Mouse (Mus musculus) lung, postnatal 0 days (tissue): ENCODE measurements around the gene Slc9a9. TPM values are rescaled to one million over a fixed set of nuclear protein-coding genes. Genes with fewer than 3 reads are reported as not detected.

Experiments
- ATAC-seq: fragments of 200-750 bp; cut with Nextera tagmentation; 2 replicates; pipeline ENCODE4 v1.8.0; 2017; ENCODE audit warnings: moderate library complexity
- DNase-seq: peaks from one replicate; pipeline ENCODE4 v3.0.0-alpha.2; 2016; ENCODE audit warnings: low spot score
- H3K27ac ChIP-seq: fragments of 300-500 bp; sonication (generic); 2 replicates; pipeline ENCODE4 v1.5.1; 2014; ENCODE audit warnings: antibody characterized with exemption, mild to moderate bottlenecking, low read length, mixed read lengths
- H3K27me3 ChIP-seq: fragments of 300-500 bp; sonication (generic); replicated peaks from 2 replicates; pipeline ENCODE4 v1.6.1; 2014; ENCODE audit warnings: low read length, mixed read lengths; ENCODE audit not compliant: insufficient read depth
- H3K36me3 ChIP-seq: fragments of 300-500 bp; sonication (generic); 2 replicates; pipeline ENCODE4 v1.6.1; 2014; ENCODE audit warnings: low read length, mixed read lengths; ENCODE audit not compliant: insufficient read depth
- H3K4me1 ChIP-seq: fragments of 300-500 bp; sonication (generic); 2 replicates; pipeline ENCODE4 v1.6.1; 2014; ENCODE audit warnings: antibody characterized with exemption, low read depth, low read length, mixed read lengths; ENCODE audit not compliant: insufficient read depth
- H3K4me2 ChIP-seq: fragments of 300-500 bp; sonication (generic); replicated peaks from 2 replicates; pipeline ENCODE4 v1.6.1; 2014; ENCODE audit warnings: low read depth, mild to moderate bottlenecking, low read length, moderate library complexity, mixed read lengths
- H3K4me3 ChIP-seq: fragments of 300-500 bp; sonication (generic); 2 replicates; pipeline ENCODE4 v1.5.1; 2014; ENCODE audit warnings: low read depth, low read length
- H3K9ac ChIP-seq: fragments of 300-500 bp; sonication (generic); replicated peaks from 2 replicates; pipeline ENCODE4 v1.6.1; 2014; ENCODE audit warnings: low read depth, mild to moderate bottlenecking
- H3K9me3 ChIP-seq: fragments of 300-500 bp; sonication (generic); 2 replicates; pipeline ENCODE4 v1.6.1; 2016; ENCODE audit warnings: low read length, mixed read lengths
- CTCF ChIP-seq: IDR thresholded peaks from 2 replicates; pipeline ENCODE4 v1.5.1; 2016; ENCODE audit warnings: antibody characterized with exemption, mild to moderate bottlenecking
- EP300 ChIP-seq: IDR thresholded peaks from 2 replicates; pipeline ENCODE4 v1.6.1; 2016; ENCODE audit warnings: antibody characterized with exemption, mild to moderate bottlenecking, control low read depth
- WGBS: fragments of 180-500 bp; shearing (Covaris S2); extraction: QIAGEN DNeasy Blood & Tissue Kit; methylation state at CpG from one replicate; pipeline ENCODE4 v1.1.7; 2014; 5-methylcytosine and 5-hydroxymethylcytosine counted together
- polyA plus RNA-seq: library from polyadenylated mRNA; unstranded; fragments of >200 nt; fragmentation: Nextera tagmentation; extraction: Ambion mirVana; gene quantifications from 2 replicates; pipeline ENCODE4 v1.2.1, GENCODE M21; 2015

Slc9a9 gene
- polyA plus RNA-seq, 1 experiment from 2014 or later: 3.7 TPM

- Histone ChIP-seq H3K36me3 (no peaks in the 10 kb centered on the region), H3K27ac (no peak overlapping the region), H3K4me3 (no peak overlapping the region), H3K9me3 (no peaks in the 10 kb centered on the region), H3K27me3 (no peaks in the 10 kb centered on the region), H3K4me1 (no peaks in the 10 kb centered on the region), H3K4me2 (no peak overlapping the region), H3K9ac (no peak overlapping the region)
- no peak for ATAC-seq
- TF ChIP-seq EP300: no peak
- 46% methylated on average over 3 of the region's 3 CpGs for WGBS
- DNase-seq: no peak
Measured at GRCm38 (mm10) chr9:94950676-94951075, 281.0 kb downstream of the Slc9a9 start.

GRCm38 (mm10) chr9:94955645-94956044 lies 285.9 kb downstream of the Slc9a9 start:
- Histone ChIP-seq H3K4me2 (no peak overlapping the region), H3K27ac (no peak overlapping the region), H3K27me3 (no peaks in the 10 kb centered on the region), H3K4me3 (no peak overlapping the region), H3K9me3 (no peaks in the 10 kb centered on the region), H3K9ac (no peak overlapping the region), H3K4me1 (no peaks in the 10 kb centered on the region), H3K36me3 (no peaks in the 10 kb centered on the region)
- ATAC-seq: no peak
- TF ChIP-seq EP300: no peak
- TF ChIP-seq CTCF: no peak
- 64% methylated on average over 2 of the region's 2 CpGs for WGBS
- DNase-seq: no peak

- Histone ChIP-seq H3K4me1 (no peaks in the 10 kb centered on the region), H3K9ac (no peak overlapping the region), H3K4me2 (no peak overlapping the region), H3K27ac (no peak overlapping the region), H3K4me3 (no peak overlapping the region), H3K36me3 (no peaks in the 10 kb centered on the region), H3K27me3 (no peaks in the 10 kb centered on the region), H3K9me3 (no peaks in the 10 kb centered on the region)
- no peak for ATAC-seq
- no peak for DNase-seq
- 76% methylated on average over 2 of the region's 2 CpGs for WGBS
- TF ChIP-seq CTCF: no peak
- TF ChIP-seq EP300: no peak
Measured at GRCm38 (mm10) chr9:94958382-94958781, 288.7 kb downstream of the Slc9a9 start.

GRCm38 (mm10) chr9:94968596-94969120 lies 298.9 kb downstream of the Slc9a9 start:
- no peak for ATAC-seq
- DNase-seq: no peak
- Histone ChIP-seq H3K27me3 (no peaks in the 10 kb centered on the region), H3K4me1 (no peaks in the 10 kb centered on the region), H3K4me2 (no peak overlapping the region), H3K27ac (no peak overlapping the region), H3K4me3 (no peak overlapping the region), H3K9me3 (no peaks in the 10 kb centered on the region), H3K36me3 (no peaks in the 10 kb centered on the region), H3K9ac (no peak overlapping the region)
- TF ChIP-seq EP300: no peak
- no peak for TF ChIP-seq CTCF
- WGBS: 88% methylated on average over 5 of the region's 5 CpGs

- Histone ChIP-seq H3K27me3 (no peaks in the 10 kb centered on the region), H3K36me3 (no peaks in the 10 kb centered on the region), H3K27ac (no peak overlapping the region), H3K4me1 (no peaks in the 10 kb centered on the region), H3K4me3 (no peak overlapping the region), H3K9ac (no peak overlapping the region), H3K9me3 (no peaks in the 10 kb centered on the region), H3K4me2 (no peak overlapping the region)
- TF ChIP-seq CTCF: no peak
- TF ChIP-seq EP300: no peak
- ATAC-seq (no peak), DNase-seq (no peak)
- 50% methylated on average over 1 of the region's 1 CpGs for WGBS
Measured at GRCm38 (mm10) chr9:94969131-94969530, 299.4 kb downstream of the Slc9a9 start.

GRCm38 (mm10) chr9:94972021-94972420 lies 302.3 kb downstream of the Slc9a9 start:
- no peaks in the 10 kb centered on the region for H3K4me1 ChIP-seq
- no peak for DNase-seq
- H3K27me3 ChIP-seq: no peaks in the 10 kb centered on the region
- 60% methylated on average over 2 of the region's 2 CpGs for WGBS
- ATAC-seq: no peak
- no peak overlapping the region for H3K4me3 ChIP-seq
- H3K9me3 ChIP-seq: 0 out of 2 replicates have a peak, but pooled peaks cover 2% of the 10 kb centered on the region
- TF ChIP-seq CTCF (no peak), EP300 (no peak)
- no peak overlapping the region for H3K4me2 ChIP-seq
- H3K9ac ChIP-seq: no peak overlapping the region
- no peak overlapping the region for H3K27ac ChIP-seq
- no peaks in the 10 kb centered on the region for H3K36me3 ChIP-seq

- Histone ChIP-seq H3K4me3 (no peak overlapping the region), H3K9ac (no peak overlapping the region), H3K36me3 (no peaks in the 10 kb centered on the region), H3K9me3 (0 out of 2 replicates have a peak, but pooled peaks cover 2% of the 10 kb centered on the region), H3K27me3 (no peaks in the 10 kb centered on the region), H3K4me1 (no peaks in the 10 kb centered on the region), H3K27ac (no peak overlapping the region), H3K4me2 (no peak overlapping the region)
- DNase-seq: no peak
- no peak for ATAC-seq
- 84% methylated on average over 2 of the region's 2 CpGs for WGBS
- no peak for TF ChIP-seq EP300
- no peak for TF ChIP-seq CTCF
Measured at GRCm38 (mm10) chr9:94972693-94973092, 303.0 kb downstream of the Slc9a9 start.
